Mouse (Mus musculus): ENCODE measurements around the gene Nmnat2.

- TF ChIP-seq CTCF (IDR thresholded peaks at IDR 0.05; ENCODE audit: low read depth) (no peak), EP300 (optimal IDR thresholded peaks at IDR 0.05) (no peak)
Measured at GRCm38 (mm10) chr1:153002295-153003050, 47.7 kb downstream of the Nmnat2 start.

All from stomach, postnatal 0 days (tissue).